Mouse (Mus musculus) MEL (cell line): ENCODE data around the gene Wdr89. TPM values are rescaled to one million over a fixed set of nuclear protein-coding genes. Genes with fewer than 3 reads are reported as not detected.

ENCODE experiments used
- DNase-seq: peaks from one replicate; pipeline ENCODE4 v3.0.0; 2011; ENCODE audit warnings: low read depth, low spot score
- H3K27ac ChIP-seq: 2 replicates; pipeline ENCODE4 v1.5.1; 2012; ENCODE audit warnings: low read depth, mild to moderate bottlenecking, control low read depth, low read length, moderate library complexity; ENCODE audit not compliant: control insufficient read depth
- H3K27me3 ChIP-seq, 2 experiments: fragments of 150-350 bp in 1 of 2; sonication (generic) in 1 of 2; 2 replicates each; pipeline ENCODE4 v1.6.1; 2012; ENCODE audit warnings: low read length in 2 of 2, mild to moderate bottlenecking in 2 of 2, improper control_type of control experiment in 1 of 2, moderate library complexity in 1 of 2; ENCODE audit not compliant: insufficient read depth in 2 of 2, control insufficient read depth in 1 of 2
- H3K36me3 ChIP-seq, 2 experiments: 2 replicates each; pipeline ENCODE4 v1.6.1; 2012 to 2014; ENCODE audit warnings: low read length in 2 of 2, improper control_type of control experiment in 1 of 2, inconsistent platforms in 1 of 2, mild to moderate bottlenecking in 1 of 2; ENCODE audit not compliant: insufficient read depth in 2 of 2, control insufficient read depth in 1 of 2
- H3K4me1 ChIP-seq, 2 experiments: fragments of 150-350 bp in 1 of 2; sonication (generic) in 1 of 2; 2 replicates each; pipeline ENCODE4 v1.6.1; 2012; ENCODE audit warnings: low read length in 2 of 2, improper control_type of control experiment in 1 of 2, mild to moderate bottlenecking in 1 of 2; ENCODE audit not compliant: insufficient read depth in 2 of 2, control insufficient read depth in 1 of 2
- H3K4me3 ChIP-seq, 2 experiments: fragments of 150-350 bp in 1 of 2; sonication (generic) in 1 of 2; 2 replicates each; pipeline ENCODE4 v1.5.1; 2012; ENCODE audit warnings: low read depth in 2 of 2, low read length in 2 of 2, mild to moderate bottlenecking in 2 of 2, moderate library complexity in 2 of 2, control low read depth in 1 of 2, improper control_type of control experiment in 1 of 2; ENCODE audit not compliant: control insufficient read depth in 1 of 2, insufficient read depth in 1 of 2
- H3K79me2 ChIP-seq: 2 replicates; pipeline ENCODE4 v1.6.1; 2012; ENCODE audit warnings: mild to moderate bottlenecking, low read length, moderate library complexity; ENCODE audit not compliant: control insufficient read depth, poor library complexity, insufficient read depth
- H3K9ac ChIP-seq: 2 replicates; pipeline ENCODE4 v1.6.1; 2012; ENCODE audit warnings: low read depth, mild to moderate bottlenecking, control low read depth, low read length, moderate library complexity; ENCODE audit not compliant: control insufficient read depth, poor library complexity, severe bottlenecking
- H3K9me3 ChIP-seq: fragments of 150-350 bp; sonication (generic); replicated peaks from 2 replicates; pipeline ENCODE4 v1.6.1; 2012; ENCODE audit warnings: mild to moderate bottlenecking, low read length, improper control_type of control experiment, moderate library complexity; ENCODE audit not compliant: insufficient read depth
- CTCF ChIP-seq, 3 experiments: IDR thresholded peaks in 2 of 3; conservative IDR thresholded peaks in 1 of 3; 2 replicates each; pipeline ENCODE4 v1.5.1; 2011 to 2012; ENCODE audit warnings: low read length in 3 of 3, low read depth in 2 of 3, mild to moderate bottlenecking in 2 of 3, improper control_type of control experiment in 1 of 3, inconsistent platforms in 1 of 3, mixed read lengths in 1 of 3, moderate library complexity in 1 of 3; ENCODE audit not compliant: control insufficient read depth in 1 of 3, insufficient read depth in 1 of 3, poor library complexity in 1 of 3, severe bottlenecking in 1 of 3
- HCFC1 ChIP-seq: IDR thresholded peaks from 2 replicates; pipeline ENCODE4 v1.6.1; 2012; ENCODE audit warnings: low read depth, mild to moderate bottlenecking, inconsistent platforms, low read length, improper control_type of control experiment, moderate library complexity
- JUND ChIP-seq: IDR thresholded peaks from 2 replicates; pipeline ENCODE4 v1.6.1; 2011; ENCODE audit warnings: low read depth, mild to moderate bottlenecking, improper control_type of control experiment, low read length
- MAX ChIP-seq: IDR thresholded peaks from 2 replicates; pipeline ENCODE4 v1.6.1; 2011; ENCODE audit warnings: low read length, improper control_type of control experiment
- MAZ ChIP-seq: IDR thresholded peaks from 2 replicates; pipeline ENCODE4 v1.6.1; 2012; ENCODE audit warnings: low read depth, mild to moderate bottlenecking, inconsistent platforms, low read length, improper control_type of control experiment
- MYB ChIP-seq: IDR thresholded peaks from 2 replicates; pipeline ENCODE4 v1.6.1; 2011; ENCODE audit warnings: mild to moderate bottlenecking, low read depth, low read length, improper control_type of control experiment
- MYC ChIP-seq: IDR thresholded peaks from 2 replicates; pipeline ENCODE4 v1.6.1; 2011; ENCODE audit warnings: low read depth, mild to moderate bottlenecking, low read length, improper control_type of control experiment, moderate library complexity
- POLR2AphosphoS5 ChIP-seq: IDR thresholded peaks from 2 replicates; pipeline ENCODE4 v1.6.1; 2012; ENCODE audit warnings: low read depth, borderline replicate concordance, mild to moderate bottlenecking, inconsistent platforms, low read length, moderate library complexity, mixed read lengths
- RAD21 ChIP-seq: IDR thresholded peaks from 2 replicates; pipeline ENCODE4 v1.6.1; 2011; ENCODE audit warnings: mild to moderate bottlenecking, low read depth, low read length, improper control_type of control experiment
- RCOR1 ChIP-seq: IDR thresholded peaks from 2 replicates; pipeline ENCODE4 v1.6.1; 2012; ENCODE audit warnings: low read depth, mild to moderate bottlenecking, inconsistent platforms, low read length, improper control_type of control experiment
- SMC3 ChIP-seq: IDR thresholded peaks from 2 replicates; pipeline ENCODE4 v1.6.1; 2011; ENCODE audit warnings: low read depth, low read length, improper control_type of control experiment
- ZC3H11A ChIP-seq: IDR thresholded peaks from 2 replicates; pipeline ENCODE4 v1.6.1; 2012; ENCODE audit warnings: low read depth, mild to moderate bottlenecking, inconsistent platforms, low read length, improper control_type of control experiment
- polyA plus RNA-seq, 2 experiments: library from polyadenylated mRNA; stranded (reverse) in 1 of 2; unstranded in 1 of 2; fragments of >175 nt in 1 of 2; fragments of >200 nt in 1 of 2; gene quantifications; 2 replicates each; pipeline versions ENCODE4 v1.2.1 to v1.2.4; 2012; ENCODE audit warnings: low replicate concordance in 2 of 2, low read depth in 1 of 2; ENCODE audit not compliant: insufficient read length in 2 of 2, insufficient read depth in 1 of 2, missing spikeins in 1 of 2
- total RNA-seq: library from RNA; depleted of rRNA; stranded (reverse); fragments of 300-350 nt; gene quantifications from 2 replicates; pipeline ENCODE4 v1.2.3, GENCODE M21; 2012

Wdr89 gene
- total and polyA plus RNA-seq, 3 experiments = 10.2 to 57.8 (median 31.2) TPM

DNA sequence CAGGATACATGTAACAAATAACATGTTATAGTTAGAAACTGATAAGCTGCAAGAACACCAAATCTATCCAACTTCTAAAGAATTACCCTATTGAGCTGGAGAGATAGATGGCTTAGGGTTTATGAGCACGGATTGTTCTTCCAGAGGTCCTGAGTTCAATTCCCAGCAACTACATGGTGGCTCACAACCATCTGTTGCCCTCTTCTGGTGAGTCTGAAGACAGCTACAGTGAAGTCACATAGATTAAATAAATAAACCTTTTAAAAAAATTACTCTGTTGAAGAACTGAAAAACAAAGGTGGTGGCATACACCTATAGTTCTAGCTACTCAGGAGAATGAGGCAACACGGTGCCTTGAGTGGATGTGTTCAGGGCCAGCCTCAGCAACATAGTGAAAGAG, 21.7 kb downstream of the Wdr89 start:
- no peaks in the 10 kb centered on the region for H3K4me1 ChIP-seq
- DNase-seq = no peak
- no peak overlapping the region for H3K27ac ChIP-seq
- peaks cover 0 to 2% of the 10 kb centered on the region in 2 experiments; a peak in 2 of 4 replicates for H3K36me3 ChIP-seq
- H3K79me2 ChIP-seq = no peaks in the 10 kb centered on the region
- no peak overlapping the region for H3K9ac ChIP-seq
- no peak overlapping the region for H3K4me3 ChIP-seq
- no peaks in the 10 kb centered on the region for H3K27me3 ChIP-seq
- TF ChIP-seq SMC3 = peak; percentile 21; the same call in 1 of the 2 replicates
- no peak for TF ChIP-seq HCFC1
- no peak for TF ChIP-seq RCOR1
- TF ChIP-seq CTCF (IDR thresholded peaks at IDR 0.05 in 2 of 3, conservative IDR thresholded peaks at IDR 0.05 in 1 of 3; ENCODE audit: control insufficient read depth in 1 of 3, insufficient read depth in 1 of 3, low read depth in 2 of 3, low read length in 3 of 3, poor library complexity in 1 of 3, severe bottlenecking in 1 of 3) = peak in 1 of 3 experiments; percentile 17; a peak in 1 of 6 replicates
- peak; percentile 10 for TF ChIP-seq RAD21
- TF ChIP-seq MYC = no peak
- TF ChIP-seq, all 39 proteins: peak for 3
- H3K9me3 ChIP-seq = no peaks in the 10 kb centered on the region

DNA sequence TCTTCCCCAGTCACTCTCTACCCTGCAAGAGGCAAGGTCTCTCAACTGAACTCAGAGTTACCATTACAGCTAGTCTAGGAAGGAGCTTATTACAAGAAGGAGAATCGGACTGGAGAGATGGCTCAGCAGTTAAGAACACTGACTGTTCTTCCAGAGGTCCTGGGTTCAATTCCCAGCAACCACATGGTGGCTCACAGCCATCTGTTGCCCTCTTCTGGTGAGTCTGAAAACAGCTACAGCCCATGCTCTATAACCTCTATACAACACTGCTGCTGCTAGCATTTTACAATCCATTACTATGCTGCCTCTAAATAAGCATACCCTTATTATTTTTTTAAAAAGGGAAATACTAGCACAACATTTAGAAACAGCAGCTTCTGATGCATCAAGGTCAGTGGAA, 23.6 kb downstream of the Wdr89 start:
- DNase-seq = peak; percentile 28
- H3K9me3 ChIP-seq = no peaks in the 10 kb centered on the region
- H3K79me2 ChIP-seq = no peaks in the 10 kb centered on the region
- H3K27ac ChIP-seq = no peak overlapping the region
- no peak overlapping the region for H3K9ac ChIP-seq
- no peak overlapping the region for H3K4me3 ChIP-seq
- no peaks in the 10 kb centered on the region for H3K4me1 ChIP-seq
- no peaks in the 10 kb centered on the region for H3K27me3 ChIP-seq
- TF ChIP-seq ZC3H11A = 0 out of 2 replicates have a peak, but pooled peaks have one; percentile 3
- peak; percentile 40; the same call in 1 of the 2 replicates for TF ChIP-seq MYC
- no peak for TF ChIP-seq POLR2AphosphoS5
- TF ChIP-seq SMC3 = peak; percentile 29; the same call in 1 of the 2 replicates
- TF ChIP-seq RAD21 = peak; percentile 34
- no peak for TF ChIP-seq MYB
- TF ChIP-seq CTCF (IDR thresholded peaks at IDR 0.05 in 2 of 3, conservative IDR thresholded peaks at IDR 0.05 in 1 of 3; ENCODE audit: control insufficient read depth in 1 of 3, insufficient read depth in 1 of 3, low read depth in 2 of 3, low read length in 3 of 3, poor library complexity in 1 of 3, severe bottlenecking in 1 of 3) = peak; percentile 27 to 45 (median 42); a peak in 5 of 6 replicates
- TF ChIP-seq, all 39 proteins: peak for 5
- peaks cover 0 to 2% of the 10 kb centered on the region in 2 experiments; a peak in 2 of 4 replicates for H3K36me3 ChIP-seq

DNA sequence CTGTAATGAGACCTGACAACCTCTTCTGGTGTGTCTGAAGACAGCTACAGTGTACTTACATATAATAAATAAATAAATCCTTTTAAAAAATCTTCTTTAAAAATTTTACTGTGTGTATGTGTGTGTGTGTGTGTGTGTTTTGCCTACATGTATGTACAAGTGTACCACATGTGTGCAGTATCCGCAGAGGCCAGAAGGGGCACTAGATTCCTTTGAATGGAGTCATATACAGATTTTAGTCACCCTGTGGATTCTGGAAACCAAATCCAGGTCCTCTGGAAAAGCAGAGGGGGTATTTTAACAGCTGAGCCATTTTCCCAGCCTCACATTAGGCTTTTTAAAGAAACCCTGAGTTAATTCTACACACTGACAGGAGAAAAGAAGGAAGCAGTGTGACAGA, 27.6 kb downstream of the Wdr89 start:
- peaks cover 0 to 8% of the 10 kb centered on the region in 2 experiments; a peak in 2 of 4 replicates for H3K36me3 ChIP-seq
- DNase-seq = peak; percentile 41
- TF ChIP-seq MAZ = no peak
- no peak for TF ChIP-seq HCFC1
- TF ChIP-seq JUND = no peak
- peak in 2 of 3 experiments; percentile 4 to 35; a peak in 2 of 6 replicates for TF ChIP-seq CTCF (IDR thresholded peaks at IDR 0.05 in 2 of 3, conservative IDR thresholded peaks at IDR 0.05 in 1 of 3; ENCODE audit: control insufficient read depth in 1 of 3, insufficient read depth in 1 of 3, low read depth in 2 of 3, low read length in 3 of 3, poor library complexity in 1 of 3, severe bottlenecking in 1 of 3)
- no peak for TF ChIP-seq MAX

More for the DNA sequence above, 27.6 kb downstream of the Wdr89 start:
- Histone ChIP-seq H3K4me3 (no peak overlapping the region), H3K9me3 (no peaks in the 10 kb centered on the region), H3K27me3 (no peaks in the 10 kb centered on the region), H3K4me1 (peaks cover 0 to 6% of the 10 kb centered on the region in 2 experiments; a peak in 2 of 4 replicates), H3K9ac (no peak overlapping the region), H3K27ac (no peak overlapping the region), H3K79me2 (no peaks in the 10 kb centered on the region)
